Mouse (Mus musculus): ENCODE measurements around the gene Camkv. TPM values are rescaled to one million over a fixed set of nuclear protein-coding genes. Genes with fewer than 3 reads are reported as not detected.

The Camkv gene
- polyA plus RNA-seq, 1 experiment from 2014 or later = 2.3 TPM

DNA sequence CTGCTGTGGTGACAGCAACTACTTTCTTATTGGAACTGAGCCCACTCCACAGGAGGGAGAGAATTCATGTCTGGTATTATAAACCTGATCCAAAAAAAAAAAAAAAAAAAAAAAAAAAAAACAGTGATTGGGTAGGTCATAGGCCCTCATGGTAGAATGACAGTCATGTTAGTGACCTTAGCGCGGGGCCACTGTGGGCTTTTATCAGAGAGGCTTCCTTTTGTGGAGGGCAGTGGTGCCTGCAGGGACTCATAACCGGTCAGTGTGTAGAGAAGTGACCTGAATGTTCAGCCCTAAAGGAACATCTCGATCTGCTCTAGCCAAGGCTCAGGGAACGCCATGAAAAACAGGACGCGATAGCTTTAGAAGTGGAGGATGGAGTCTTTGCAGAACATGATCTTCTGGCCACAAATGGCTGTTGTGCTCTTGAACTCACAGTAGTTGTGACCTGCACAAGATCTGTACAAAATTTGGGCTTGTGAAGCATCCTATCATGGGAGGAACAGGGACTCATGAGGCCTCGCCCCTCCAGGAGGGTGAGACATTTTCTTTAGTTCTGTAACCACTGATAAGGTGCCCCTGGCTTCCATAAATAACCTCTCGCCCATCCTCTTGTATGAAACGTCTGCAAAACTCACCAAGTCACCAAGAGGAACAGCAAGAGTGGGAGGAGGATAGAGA, 39.2 kb downstream of the Camkv start:
- Histone ChIP-seq H3K27ac (peak overlapping the region; percentile 92), H3K4me1 (peaks cover 61% of the 10 kb centered on the region), H3K27me3 (ENCODE audit: insufficient read depth, poor library complexity, severe bottlenecking) (no peaks in the 10 kb centered on the region), H3K4me3 (peak overlapping the region; percentile 54), H3K36me3 (peaks cover 51% of the 10 kb centered on the region), H3K9me3 (no peaks in the 10 kb centered on the region)
- DNase-seq (ENCODE audit: low spot score) = peak; percentile 87
- WGBS = 36% methylated on average over 10 of the region's 10 CpGs

DNA sequence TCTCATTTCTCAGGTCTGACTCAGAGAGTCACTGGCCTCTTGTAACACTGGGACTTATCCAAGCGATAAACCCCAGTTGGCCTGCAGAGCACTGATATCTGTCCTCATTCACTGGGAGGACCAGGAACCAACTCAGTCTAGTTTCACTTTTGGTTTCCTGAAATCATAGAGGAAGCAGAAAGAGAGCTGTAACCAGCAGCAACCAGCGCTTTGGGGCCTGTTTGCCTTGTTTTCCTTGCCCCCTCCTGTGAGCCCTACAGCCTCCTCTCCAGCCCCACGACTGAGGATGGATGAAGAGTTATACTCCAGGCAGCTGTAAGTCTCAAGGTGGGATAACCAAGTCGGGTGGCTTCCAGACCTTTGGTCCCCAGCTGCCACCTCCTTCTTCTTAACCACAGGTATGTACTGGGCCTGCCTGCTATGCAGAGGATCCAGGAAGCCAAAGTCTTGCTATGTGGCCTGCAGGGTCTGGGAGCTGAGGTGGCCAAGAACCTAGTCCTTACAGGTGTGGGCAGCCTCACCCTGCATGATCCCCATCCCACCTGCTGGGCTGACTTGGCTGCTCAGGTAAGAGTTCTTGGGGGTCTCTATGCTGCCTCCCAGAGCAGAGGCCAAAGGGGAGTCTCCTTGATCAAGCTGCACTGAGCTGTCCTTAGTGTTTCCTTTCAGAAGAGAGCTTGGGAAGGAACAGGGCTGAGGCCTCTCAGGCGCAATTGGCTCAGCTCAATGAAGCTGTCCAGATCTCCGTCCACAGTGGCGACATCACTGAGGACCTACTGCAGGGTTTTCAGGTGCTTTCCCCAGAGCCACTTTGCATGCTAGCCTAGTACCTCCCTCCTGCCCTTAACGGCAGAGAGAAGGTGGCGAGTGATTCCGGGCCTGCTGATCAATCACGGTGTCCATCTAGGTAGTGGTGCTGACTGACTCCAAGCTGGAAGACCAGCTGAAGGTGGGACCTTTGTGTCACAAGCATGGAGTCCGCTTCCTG, 40.2 kb downstream of the Camkv start, which contains the start of gene Uba7:
TSS of gene Uba7 (plus strand) at position 107 of the 988 bp plus-strand sequence.
- Histone ChIP-seq H3K9me3 (no peaks in the 10 kb centered on the region), H3K4me3 (peak within 1 kb of the TSS; percentile 54), H3K27me3 (ENCODE audit: insufficient read depth, poor library complexity, severe bottlenecking) (no peaks in the 10 kb centered on the region), H3K4me1 (peaks cover 66% of the 10 kb centered on the region), H3K27ac (peak within 1 kb of the TSS; percentile 92), H3K36me3 (peaks cover 47% of the 10 kb centered on the region)
- WGBS = 40% methylated on average over 12 of the region's 12 CpGs
- peak; percentile 93 for DNase-seq (ENCODE audit: low spot score)

DNA sequence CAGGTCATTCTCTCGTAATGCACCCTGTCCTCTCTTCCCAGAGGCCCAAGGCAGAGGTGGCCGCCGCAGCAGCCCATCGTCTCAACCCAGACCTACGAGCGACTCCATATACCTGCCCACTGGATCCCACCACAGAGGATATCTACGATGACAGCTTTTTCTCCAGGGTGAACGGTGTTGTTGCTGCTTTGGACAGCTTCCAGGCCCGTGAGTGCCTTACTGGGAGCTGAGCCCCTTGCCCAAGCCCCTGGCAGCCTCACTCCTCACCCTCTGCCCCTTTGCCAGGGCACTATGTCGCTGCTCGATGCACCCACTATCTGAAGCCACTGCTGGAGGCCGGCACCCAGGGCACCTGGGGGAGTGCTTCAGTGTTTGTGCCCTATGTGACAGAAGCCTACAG, 43.3 kb downstream of the Camkv start:
- no peaks in the 10 kb centered on the region for H3K27me3 ChIP-seq (ENCODE audit: insufficient read depth, poor library complexity, severe bottlenecking)
- peak overlapping the region; percentile 92 for H3K27ac ChIP-seq
- peaks cover 85% of the 10 kb centered on the region for H3K4me1 ChIP-seq
- WGBS = 89% methylated on average over 12 of the region's 12 CpGs
- peaks cover 25% of the 10 kb centered on the region for H3K36me3 ChIP-seq
- no peak for DNase-seq (ENCODE audit: low spot score)
- H3K4me3 ChIP-seq = no peak overlapping the region
- H3K9me3 ChIP-seq = no peaks in the 10 kb centered on the region

DNA sequence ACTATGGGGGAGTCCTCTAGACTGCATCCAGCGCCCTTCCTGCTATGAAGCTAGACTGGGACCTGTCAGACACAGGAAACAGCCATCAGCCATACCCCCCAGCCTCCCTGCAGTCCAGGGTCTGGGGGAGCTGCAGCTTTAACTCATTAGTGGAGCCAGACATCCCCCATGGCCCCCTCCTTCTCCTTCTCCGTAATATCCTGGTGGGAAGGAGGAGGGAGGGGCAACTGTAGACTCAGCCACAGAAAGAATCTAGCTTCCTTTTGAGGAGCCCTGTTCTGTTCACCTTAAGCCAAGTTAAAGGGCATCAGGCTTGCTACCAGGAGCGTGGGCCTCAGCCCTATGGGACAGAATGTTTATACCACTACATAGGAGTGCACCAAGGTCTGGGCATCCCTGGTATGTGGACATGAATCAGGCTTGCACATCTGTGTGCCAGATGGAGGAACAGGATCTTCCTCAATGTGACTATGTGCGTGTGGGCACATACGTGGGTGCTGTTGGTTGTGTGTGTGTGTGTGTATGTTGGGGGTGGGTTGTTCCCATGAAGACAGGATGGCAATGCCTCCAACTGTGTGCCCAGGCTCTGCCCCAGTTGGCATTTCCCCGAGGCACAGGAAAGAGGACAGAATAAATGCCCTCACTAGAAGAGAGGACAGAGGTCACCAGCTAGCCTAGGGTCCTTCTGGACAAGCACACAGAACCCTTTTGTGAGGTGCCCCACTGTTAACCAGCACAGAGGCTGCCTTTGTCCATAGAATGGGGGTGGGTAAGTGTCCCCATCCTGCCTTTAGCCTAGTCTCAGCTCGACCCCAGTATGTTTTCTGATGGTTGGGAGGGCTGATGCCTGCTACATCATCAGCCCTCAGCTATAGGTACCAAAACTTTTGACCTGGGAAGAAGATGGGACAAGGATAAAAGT, 46.5 kb downstream of the Camkv start:
- no peaks in the 10 kb centered on the region for H3K9me3 ChIP-seq
- WGBS = 42% methylated on average over 7 of the region's 7 CpGs
- H3K36me3 ChIP-seq = peaks cover 30% of the 10 kb centered on the region
- H3K4me1 ChIP-seq = peaks cover 74% of the 10 kb centered on the region
- H3K4me3 ChIP-seq = peak overlapping the region; percentile 86
- DNase-seq (ENCODE audit: low spot score) = peak; percentile 84
- no peaks in the 10 kb centered on the region for H3K27me3 ChIP-seq (ENCODE audit: insufficient read depth, poor library complexity, severe bottlenecking)
- peak overlapping the region; percentile 92 for H3K27ac ChIP-seq

DNA sequence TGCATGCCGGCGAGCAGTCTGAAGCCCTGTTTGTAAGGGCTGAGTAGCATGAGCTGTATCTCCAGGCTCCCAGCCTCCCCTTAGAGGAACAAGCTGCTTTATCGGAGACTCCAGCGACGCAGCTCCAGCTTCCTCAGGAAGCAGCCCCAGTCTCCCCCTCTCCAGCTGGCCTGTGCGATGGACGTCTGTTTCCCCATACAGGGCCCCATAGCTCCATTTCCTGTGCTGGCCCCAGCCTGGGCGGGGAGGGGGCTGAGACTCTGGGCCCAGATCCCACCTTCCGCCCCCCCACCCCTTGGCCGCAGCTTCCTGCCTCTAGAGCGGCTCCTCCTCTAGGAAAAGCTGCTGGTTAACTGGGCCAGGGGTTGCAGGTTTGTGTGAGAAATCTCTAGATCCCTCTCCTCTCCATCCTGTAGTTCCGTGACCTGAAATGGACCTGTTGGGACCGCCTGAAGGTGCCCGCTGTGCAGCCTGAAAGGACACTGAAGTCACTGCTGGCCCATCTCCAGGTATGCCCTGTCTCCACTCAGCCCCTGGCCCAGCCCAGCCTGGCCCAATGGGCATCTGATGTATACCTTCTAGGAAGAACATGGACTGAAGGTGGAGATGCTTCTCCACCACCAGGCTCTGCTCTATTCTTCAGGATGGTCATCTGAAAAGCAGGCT, 47.3 kb downstream of the Camkv start, which contains the start of gene Gm20661:
TSS of gene Gm20661 (plus strand) at position 378 of the 666 bp plus-strand sequence.
- WGBS = 21% methylated on average over 14 of the region's 14 CpGs
- peak within 1 kb of the TSS; percentile 92 for H3K27ac ChIP-seq
- H3K4me3 ChIP-seq = peak within 1 kb of the TSS; percentile 86
- H3K27me3 ChIP-seq (ENCODE audit: insufficient read depth, poor library complexity, severe bottlenecking) = no peaks in the 10 kb centered on the region
- peaks cover 27% of the 10 kb centered on the region for H3K36me3 ChIP-seq
- peak; percentile 96 for DNase-seq (ENCODE audit: low spot score)
- no peaks in the 10 kb centered on the region for H3K9me3 ChIP-seq
- H3K4me1 ChIP-seq = peaks cover 66% of the 10 kb centered on the region

DNA sequence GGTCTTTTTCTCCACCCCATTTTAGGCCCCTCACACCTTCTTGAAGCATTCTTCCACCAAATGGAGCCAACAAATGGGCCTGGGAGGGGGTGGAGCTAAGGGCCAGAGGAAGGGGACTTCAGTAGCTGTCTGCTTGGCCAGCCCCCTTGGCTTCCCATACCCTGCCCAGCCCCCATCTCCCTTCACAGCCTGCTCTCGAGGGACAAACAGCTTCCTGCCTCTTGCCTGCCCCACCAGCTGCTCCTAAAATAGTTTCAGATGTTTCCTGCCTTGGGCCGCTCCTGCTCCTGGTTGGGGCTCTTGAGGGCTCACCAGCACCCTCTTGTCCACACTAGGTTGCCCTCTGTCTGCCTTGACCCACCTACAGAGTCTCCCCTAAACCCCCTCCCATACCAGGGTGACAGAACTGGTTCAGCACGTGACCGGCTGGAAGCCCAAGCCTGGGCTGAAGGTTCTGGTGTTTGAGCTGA, 48.0 kb downstream of the Camkv start:
- H3K27ac ChIP-seq = peak overlapping the region; percentile 92
- peak; percentile 92 for DNase-seq (ENCODE audit: low spot score)
- H3K4me3 ChIP-seq = peak overlapping the region; percentile 86
- peaks cover 60% of the 10 kb centered on the region for H3K4me1 ChIP-seq
- H3K9me3 ChIP-seq = no peaks in the 10 kb centered on the region
- WGBS = 4% methylated on average over 4 of the region's 4 CpGs
- H3K36me3 ChIP-seq = peaks cover 24% of the 10 kb centered on the region
- no peaks in the 10 kb centered on the region for H3K27me3 ChIP-seq (ENCODE audit: insufficient read depth, poor library complexity, severe bottlenecking)

DNA sequence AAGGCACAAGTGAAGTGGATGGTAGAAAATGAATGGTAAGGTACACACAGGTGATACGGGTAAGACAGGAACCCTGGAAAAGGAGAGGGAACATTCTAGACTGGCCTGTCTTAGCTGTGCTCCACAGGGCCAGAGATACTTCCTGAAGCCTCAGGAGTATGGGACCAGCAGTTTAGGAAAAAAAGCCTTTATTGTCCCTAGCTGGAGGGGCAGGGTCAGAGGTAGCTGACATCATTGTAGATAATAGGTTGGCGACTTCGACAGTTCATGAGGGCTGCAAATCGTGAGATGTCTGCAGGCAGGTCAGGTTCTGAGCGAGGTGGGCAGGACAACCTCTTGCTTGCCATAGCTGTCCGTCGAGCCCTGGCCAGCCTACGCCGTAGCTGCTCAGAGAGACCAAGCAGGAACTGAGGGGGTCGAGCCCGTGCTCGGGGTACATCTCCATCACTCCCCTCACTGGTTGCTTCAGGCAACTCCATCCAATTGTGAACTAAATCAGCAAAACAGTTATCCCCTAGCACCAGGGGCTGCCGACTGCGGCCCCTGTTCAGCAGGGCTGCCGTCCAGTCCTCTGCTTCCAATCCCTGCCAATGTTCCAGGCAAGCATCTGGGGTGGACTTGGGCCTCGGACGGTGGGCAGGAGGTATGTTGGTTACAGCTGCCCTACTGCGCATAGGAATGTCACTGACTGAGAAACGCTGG, 48.7 kb downstream of the Camkv start:
- Histone ChIP-seq H3K27ac (peak overlapping the region; percentile 92), H3K9me3 (no peaks in the 10 kb centered on the region), H3K27me3 (ENCODE audit: insufficient read depth, poor library complexity, severe bottlenecking) (no peaks in the 10 kb centered on the region), H3K36me3 (peaks cover 17% of the 10 kb centered on the region), H3K4me3 (peak overlapping the region; percentile 86), H3K4me1 (peaks cover 60% of the 10 kb centered on the region)
- 48% methylated on average over 19 of the region's 19 CpGs for WGBS
- DNase-seq (ENCODE audit: low spot score) = no peak

DNA sequence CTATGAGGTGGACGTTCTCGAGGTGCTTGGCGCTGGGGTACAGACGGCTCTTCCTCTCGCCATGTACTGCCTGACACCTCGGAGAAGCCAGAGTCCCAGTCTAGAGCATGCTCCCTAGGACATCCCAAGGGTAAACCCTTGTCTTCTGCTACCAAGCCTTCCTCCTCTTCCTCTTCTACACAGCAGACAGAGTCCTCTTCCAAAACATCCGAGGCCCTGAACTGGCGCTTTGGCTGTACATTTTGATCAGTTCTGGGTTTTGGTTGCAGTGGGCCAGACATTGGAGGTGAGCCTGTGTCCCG, 49.2 kb downstream of the Camkv start:
- Histone ChIP-seq H3K27ac (peak overlapping the region; percentile 92), H3K4me1 (peaks cover 58% of the 10 kb centered on the region), H3K36me3 (peaks cover 12% of the 10 kb centered on the region; the same call in 1 of the 2 replicates), H3K4me3 (peak overlapping the region; percentile 86), H3K27me3 (ENCODE audit: insufficient read depth, poor library complexity, severe bottlenecking) (no peaks in the 10 kb centered on the region), H3K9me3 (no peaks in the 10 kb centered on the region)
- DNase-seq (ENCODE audit: low spot score) = no peak
- WGBS = 45% methylated on average over 9 of the region's 9 CpGs

DNA sequence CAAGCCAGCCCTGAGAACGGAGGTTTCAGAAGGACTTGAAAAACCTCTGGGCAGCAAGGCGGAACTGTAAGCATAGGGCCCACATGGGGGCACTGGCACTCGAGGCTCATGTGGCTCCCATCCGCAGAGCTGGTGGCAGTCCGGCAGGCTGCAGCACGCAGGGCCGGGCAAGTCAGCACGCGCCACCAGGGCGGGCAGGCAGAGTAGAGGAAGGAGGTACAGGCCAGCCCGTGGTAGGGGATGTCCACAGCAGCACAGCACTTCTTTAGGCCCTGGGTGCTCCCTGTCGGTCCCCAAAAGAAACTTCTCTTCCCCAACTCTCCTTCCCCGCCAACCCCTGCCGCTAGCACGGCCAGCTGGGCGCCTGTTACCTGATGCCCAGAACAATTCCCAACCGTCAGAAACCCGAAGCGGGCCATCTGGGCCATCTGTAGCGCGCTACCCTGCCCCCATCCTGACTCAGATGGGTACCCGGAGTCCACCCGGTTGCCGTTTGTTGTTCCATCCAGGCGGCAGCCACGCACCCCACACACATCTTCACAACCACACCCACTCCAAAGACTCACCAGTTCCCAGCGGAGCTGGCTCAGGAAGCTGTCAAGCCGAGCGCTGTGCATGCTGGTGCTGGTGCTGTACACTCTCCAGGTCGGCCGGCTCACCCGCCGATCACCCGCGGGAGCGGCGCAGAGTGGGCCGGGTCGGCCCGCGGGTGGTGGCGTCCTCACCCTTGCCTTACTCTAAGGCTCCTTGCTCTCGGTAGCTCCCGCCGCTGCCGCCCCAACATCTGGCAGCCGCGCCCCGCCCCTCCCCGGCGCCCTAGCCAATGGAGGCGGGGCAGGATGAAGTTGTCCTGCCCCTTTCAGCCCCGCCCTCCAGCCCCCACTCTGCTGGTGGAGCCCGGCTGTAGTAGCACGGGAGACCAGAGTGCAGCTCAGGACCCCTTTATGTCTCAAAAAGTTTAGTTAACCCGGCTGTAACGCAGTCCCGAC, 50.0 kb downstream of the Camkv start, which contains the start of gene Inka1:
TSS of gene Inka1 (minus strand) at position 749 of the 989 bp plus-strand sequence.
- Histone ChIP-seq H3K36me3 (peaks cover 5% of the 10 kb centered on the region; the same call in 1 of the 2 replicates), H3K4me1 (peaks cover 54% of the 10 kb centered on the region), H3K4me3 (peak within 1 kb of the TSS; percentile 86), H3K9me3 (no peaks in the 10 kb centered on the region), H3K27ac (peak within 1 kb of the TSS; percentile 92), H3K27me3 (ENCODE audit: insufficient read depth, poor library complexity, severe bottlenecking) (no peaks in the 10 kb centered on the region)
- WGBS = under 1% methylated on average over 58 of the region's 58 CpGs
- DNase-seq (ENCODE audit: low spot score) = peak; percentile 96

DNA sequence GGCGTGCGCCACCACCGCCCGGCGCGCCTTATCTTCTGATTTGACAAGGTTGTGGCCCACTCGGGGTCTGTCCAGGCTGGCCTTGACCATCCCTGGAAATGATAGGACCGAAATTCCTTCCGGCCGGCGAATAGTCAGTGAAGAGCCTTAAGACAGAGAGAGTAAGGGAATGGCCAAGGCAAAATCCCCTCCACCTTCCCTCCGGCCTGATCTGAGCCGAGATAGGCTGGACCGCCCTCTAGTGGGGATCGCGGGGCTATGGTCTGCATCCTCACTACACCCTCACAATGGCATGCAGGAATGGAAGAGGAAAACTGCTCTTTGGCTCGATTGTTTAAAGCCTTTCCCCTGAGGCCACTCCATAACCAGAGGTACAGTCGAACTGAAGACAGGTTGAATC, 50.9 kb downstream of the Camkv start:
- Histone ChIP-seq H3K27me3 (ENCODE audit: insufficient read depth, poor library complexity, severe bottlenecking) (no peaks in the 10 kb centered on the region), H3K36me3 (peaks cover 5% of the 10 kb centered on the region; the same call in 1 of the 2 replicates), H3K9me3 (no peaks in the 10 kb centered on the region), H3K4me3 (peak overlapping the region; percentile 86), H3K27ac (peak overlapping the region; percentile 92), H3K4me1 (peaks cover 44% of the 10 kb centered on the region)
- DNase-seq (ENCODE audit: low spot score) = peak; percentile 90
- 1% methylated on average over 18 of the region's 18 CpGs for WGBS

Data from heart, embryonic 10.5 days (tissue).